Mouse (Mus musculus): ENCODE results near the gene Ahcyl1.
"Not testable (repeated sequence)": the region's sequence is repeated elsewhere in the genome, so short reads cannot be mapped to it uniquely, and the experiment has no call there.

Ahcyl1 gene

DNA sequence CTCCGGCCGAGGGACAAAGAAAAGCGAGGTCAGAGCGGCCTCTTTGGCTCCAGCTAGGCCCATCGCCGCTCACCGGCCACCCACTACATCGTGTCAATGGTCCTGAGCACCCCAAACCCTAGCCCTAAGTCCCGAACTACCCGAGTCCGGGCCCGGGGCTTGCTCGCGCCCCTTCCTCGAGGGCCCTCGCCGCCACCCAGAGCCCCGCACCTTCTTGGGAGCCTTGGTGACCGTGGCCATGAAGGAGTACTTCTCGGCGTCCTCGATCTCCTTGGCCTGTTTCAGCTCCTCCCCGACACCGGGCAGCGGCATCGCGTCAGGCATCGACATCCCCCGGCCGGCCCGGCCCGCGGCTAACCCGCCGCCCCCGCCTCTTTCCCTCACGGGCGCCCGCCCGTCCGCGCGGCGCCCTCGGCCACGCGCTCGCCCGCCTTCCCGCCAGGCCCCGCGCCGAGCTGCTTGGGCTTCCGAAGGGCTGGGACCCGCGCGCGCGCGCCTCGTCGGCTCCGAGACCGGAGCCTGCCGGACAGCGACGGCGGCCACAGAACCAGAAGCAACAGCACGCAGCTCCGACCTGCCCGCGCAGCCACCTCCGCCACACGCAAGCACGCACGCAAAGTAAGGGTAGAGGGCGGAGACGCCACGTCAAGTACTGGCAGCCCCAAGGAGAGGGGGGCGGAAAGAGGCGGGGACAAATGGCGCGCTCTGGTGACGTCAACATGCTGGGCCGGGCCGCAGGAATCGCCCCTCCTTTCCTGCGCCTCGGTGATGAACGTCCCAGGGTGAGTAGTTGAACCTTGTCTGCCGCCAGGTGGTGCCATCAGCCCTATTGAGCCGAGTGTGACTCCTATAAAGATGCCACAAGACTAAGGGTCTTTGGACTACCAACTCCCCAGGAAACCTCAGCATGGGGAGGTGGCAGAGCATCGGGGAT lies at the start of gene Ahcyl1:
Gene Ahcyl1 (minus strand): TSS at position 613 of the 934 bp plus-strand sequence.
- peak; percentile 99 for DNase-seq

DNA sequence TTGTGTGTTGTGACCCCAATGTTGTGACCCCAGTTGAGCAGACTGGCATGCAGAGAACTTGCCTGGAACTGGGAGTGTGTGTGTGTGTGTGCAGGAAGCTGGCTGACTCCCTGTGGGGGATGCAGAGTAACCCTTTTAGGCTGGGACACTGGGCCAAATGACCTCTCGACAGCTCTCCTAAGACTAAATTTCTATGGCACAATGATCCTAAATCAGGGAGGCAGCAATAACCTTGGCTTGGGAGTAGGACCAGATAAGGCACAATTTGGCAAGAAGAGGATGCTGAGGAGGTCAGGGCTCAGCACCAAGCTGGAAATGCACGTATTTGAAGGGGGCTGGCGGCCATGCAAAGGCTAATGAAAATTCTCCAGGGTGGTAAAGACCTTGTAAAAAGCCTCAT lies 49.7 kb upstream of the Ahcyl1 start:
- no peak for DNase-seq

DNA sequence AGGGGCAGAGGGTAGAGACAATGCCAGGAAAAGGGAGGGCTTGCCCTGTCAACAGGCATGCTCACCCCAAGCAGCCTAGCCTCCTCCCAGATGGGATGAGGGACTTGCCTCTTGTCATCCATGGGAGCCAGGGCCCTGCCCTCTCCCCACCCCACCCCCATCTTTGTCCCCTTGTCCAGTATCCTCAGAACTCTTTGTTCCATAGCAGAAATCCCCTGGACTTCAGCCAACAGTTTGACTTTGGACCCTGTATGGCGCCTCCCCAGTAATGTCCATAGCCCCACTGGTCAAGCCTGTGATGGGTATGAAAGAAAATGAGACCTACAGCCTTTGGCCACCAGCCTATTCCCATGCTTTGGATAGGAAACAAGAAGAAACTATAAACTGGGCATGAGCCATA lies 47.3 kb upstream of the Ahcyl1 start:
- peak in 1 of 2 experiments; percentile 31 for DNase-seq

DNA sequence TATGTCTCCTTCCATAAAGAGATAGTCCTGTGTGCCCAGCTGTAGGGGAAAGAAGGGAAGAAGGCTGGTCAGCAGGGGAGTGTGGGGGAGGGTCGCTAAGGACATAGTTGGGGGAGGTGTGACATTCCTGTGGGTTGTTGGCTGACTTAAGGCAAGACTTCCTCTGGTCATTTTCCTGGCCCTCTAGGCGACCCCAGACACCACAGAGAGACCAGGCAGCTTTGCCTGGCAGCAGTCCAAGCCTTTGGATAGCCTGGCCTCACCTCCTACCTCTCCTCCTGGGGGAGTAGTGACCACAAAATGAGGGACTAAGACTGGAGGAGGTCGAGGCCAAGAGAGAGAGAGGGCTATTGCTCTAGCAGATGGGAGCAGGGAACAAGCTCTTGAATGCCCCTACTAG lies 46.7 kb upstream of the Ahcyl1 start:
- DNase-seq, result peak; percentile 56 to 71

DNA sequence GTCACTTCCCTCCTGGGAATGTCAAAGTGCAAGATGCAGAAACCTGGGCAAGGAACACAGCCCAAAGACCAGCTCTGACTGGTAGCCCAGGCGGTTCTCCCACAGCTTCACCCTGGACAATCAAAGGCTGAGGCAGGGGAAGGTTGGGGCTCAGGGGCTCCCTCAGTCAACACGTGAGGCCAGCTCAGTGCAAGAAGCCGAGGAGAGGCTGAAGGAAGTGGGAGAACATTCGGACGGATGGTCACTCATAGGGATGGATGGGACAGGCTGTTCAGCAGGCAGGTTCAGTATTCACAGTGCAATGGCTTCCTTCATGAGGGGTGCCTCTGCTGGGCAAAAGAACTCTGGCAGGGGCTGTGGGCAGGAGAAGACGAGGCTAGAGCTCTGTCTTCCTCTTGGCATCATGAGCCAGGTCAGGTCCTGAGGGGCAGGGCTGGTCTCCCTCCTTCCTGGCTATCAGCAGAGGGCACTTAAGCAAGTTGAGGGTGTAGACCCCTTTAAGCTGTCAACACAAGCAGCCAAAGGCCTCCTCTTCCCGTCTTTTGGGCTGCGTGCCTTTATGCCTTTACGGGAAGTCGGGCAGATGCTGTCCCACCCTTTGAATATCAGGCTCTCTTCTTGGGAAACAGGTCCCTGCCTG lies 45.8 kb upstream of the Ahcyl1 start:
- DNase-seq, result no peak

DNA sequence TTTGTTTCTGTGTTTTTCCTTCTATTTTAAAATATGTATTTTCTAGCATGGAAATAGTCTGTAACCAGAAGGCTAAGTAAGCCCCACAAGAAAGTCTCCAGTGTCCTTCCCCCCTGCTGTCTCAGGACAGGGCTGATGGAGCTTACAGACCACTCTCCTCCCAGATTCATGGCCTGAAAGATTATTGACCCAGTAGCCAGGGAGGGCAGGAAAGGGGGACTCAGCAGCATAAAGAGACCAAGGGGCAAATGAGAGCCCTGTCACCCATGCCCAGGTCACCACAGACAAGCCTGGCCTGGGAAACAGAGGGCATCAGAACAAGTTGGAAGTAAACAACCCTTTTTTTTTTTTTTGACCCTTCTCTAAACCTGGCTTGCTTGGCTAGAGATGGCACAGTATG lies 45.0 kb upstream of the Ahcyl1 start:
- DNase-seq, result no peak

DNA sequence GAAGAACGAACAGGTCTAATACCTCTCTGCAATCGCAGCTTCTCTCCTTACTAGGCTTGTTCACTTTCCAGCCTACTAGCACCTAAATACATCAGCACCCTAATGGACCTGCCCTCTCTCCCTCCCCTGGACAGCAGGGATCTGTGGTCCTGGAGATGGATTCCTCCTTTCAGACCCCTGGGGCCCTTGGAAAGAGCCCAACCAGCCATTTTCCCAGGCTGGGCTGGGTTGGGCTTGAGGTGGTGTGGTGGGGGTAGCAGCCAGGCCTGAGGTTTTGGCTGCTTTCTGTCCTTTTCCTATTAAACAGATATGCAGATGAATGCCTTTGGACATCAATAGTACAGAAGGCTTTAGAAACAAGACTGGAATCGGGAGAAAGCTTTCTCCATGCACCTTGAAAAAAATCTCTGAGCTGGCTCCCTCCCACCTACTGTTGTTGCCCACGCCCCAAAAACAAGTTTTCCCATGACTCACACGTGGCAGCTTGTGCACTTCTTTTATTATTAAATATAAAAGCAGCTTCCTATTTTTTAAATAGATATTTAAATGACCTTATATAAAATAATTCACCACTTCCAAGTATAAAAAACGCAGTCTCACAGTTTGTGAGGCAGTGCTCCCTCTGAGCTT lies 44.3 kb upstream of the Ahcyl1 start:
- peak; percentile 93 to 95 for DNase-seq

DNA sequence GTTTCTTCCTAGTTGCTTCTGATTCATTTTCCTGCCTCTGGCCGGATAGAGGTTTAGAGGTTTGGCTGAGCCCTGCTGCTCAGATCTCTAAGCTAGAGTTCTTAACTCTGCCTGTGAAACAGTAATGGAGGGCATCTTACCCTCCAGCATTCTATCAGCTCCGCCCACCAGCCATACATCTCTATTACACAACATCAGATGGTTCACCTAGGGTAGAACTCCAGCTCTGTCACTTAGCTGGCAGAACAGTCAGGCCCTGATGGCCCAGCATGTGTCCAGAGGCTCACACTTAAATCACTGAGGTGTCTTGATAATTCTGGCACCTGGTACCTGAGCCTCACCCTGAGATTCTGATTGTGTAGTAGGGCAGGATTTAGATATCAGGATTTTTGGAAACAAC lies 43.6 kb upstream of the Ahcyl1 start:
- DNase-seq, result no peak

DNA sequence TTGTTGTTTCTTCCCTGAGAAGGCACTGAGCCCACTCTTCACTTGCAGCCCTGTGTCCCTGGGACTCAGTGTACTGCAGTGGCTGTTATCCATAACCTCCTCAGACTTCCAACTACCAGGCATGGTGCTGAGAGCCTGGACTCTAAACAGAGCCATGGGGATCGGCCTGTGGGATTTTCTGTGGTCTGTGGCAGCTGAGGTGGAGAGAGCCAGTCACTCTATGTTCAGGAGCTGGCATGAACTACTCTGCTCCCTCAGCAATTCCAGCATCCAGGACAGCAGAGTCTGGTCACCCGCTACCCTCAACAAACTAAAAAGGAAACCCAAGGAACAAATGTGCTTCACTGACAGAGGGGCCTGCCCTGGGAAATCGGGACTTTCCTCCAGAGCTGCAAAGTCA lies 43.1 kb upstream of the Ahcyl1 start:
- no peak for DNase-seq

DNA sequence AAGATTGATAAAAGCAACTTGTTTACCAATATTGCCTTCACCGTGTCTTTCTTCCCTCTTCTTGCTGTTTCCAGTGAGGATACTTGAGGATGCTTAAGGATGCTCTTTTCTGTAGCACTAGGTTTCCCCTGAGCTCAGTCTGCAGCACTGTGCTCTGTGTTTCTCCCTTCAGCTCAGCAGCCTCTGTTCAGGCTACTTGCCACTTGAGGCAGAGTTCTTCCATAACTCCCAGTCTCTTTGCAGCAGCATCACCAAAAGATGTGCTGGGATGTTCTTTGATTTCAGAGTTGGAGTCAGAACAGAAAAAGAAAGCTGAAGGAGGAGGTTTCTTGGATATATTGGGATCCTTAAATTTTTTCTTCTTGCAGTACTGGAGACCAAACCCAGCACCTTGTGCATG lies 42.3 kb upstream of the Ahcyl1 start:
- no peak for DNase-seq

DNA sequence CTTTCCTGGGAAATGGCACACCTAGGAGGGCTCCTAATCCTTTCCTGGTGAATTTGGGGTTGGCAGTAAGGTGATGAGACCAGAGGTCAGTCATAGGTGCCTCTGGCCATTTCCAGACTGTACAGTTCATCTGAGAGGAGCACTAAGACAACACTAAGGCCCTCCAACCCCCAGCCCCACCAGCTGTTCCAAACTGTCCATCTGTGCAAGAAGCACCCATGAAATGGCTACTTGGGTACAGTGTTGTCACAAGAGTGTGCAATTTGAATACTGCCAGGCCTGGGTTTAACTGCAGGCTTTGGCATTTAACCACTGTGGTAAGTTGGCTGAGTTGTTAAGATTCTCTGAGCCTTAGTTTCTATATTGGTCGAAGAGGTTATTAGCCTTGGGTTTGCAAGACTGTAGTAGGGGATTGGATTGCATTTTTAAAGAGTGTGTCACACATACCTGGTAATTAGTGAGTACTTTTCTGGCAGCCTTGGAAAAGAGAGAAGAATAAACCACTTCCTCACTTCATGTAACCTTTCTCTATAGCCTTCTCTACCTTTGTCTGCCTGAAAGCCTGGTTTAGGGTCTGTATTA lies 41.3 kb upstream of the Ahcyl1 start:
- DNase-seq, result no peak

DNA sequence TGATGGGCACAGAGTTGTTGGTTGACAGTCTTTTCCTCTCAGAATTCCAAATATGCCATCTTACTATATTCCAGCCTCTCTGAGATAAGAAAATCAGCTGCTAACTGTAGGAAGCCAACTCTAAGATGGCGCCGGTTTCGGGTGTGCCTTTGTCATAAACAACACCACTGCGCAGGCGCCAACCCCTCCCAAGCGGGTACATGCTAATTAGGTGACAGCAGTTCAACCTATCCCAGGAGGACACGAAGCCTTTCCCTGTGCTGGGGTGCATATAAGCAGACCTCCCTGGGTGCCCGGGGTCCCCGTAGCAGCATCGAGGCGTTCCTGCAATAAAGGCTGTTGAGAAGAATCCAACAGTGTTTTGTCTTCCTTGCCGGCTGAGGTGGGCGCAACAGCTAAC lies 39.3 kb upstream of the Ahcyl1 start:
- DNase-seq, result not testable (repeated sequence)

DNA sequence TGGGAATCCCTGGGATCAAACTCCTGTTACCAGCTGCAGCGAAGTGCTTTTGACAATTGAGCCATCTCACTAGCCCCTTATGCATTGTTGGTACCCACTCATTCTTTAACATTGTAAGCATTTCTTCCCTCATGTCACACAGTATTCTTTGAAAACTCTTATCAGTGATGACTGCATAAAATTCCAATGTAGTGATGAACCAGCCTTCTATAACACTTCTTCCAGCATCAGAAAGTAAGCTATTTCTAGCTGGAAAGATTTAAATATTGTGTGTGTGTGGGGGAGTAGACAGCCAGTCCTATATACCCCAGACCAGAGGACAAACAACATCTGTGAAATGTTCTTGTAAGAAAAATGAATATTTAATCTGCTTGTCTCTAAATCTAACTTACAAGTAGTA lies 37.0 kb upstream of the Ahcyl1 start:
- DNase-seq, result no peak

DNA sequence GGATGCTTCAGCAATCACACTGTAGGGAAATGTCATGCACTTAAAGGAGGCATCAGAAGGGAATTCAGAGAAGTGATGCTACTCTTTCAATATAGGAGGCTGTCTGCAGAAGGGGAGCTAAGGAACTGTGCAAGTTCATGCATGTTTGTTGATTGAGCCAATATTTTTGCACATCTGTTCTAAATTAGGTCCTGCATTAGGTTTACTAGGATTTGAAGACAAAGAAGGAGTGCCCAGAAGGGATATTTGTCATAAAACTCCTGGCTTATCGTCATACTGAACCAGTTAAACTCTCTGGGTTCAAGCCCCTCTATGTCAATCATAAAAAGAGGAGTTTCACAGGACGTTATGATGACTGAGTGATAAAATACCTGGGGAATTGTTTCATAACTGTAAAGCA lies 33.9 kb upstream of the Ahcyl1 start:
- no peak for DNase-seq

DNA sequence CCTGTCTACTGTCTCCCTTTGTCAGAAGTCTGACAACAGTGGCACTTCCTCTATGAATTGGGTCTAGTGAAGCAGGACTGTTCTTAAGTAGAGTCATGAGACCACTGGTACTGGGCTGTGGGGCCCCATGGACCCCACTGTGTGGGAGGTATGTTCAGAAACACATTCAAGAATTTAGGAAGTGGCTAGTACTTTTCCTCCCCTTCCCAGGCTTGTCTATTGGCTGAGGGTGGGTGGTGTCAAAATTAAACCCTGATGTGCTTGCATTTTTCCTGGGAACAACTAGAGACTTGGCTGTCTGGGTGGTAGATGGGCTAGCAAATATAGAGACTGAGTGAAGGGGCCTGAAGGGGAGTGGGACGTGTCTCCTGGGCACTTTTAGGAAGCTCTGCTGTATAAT lies 32.1 kb upstream of the Ahcyl1 start:
- no peak for DNase-seq

DNA sequence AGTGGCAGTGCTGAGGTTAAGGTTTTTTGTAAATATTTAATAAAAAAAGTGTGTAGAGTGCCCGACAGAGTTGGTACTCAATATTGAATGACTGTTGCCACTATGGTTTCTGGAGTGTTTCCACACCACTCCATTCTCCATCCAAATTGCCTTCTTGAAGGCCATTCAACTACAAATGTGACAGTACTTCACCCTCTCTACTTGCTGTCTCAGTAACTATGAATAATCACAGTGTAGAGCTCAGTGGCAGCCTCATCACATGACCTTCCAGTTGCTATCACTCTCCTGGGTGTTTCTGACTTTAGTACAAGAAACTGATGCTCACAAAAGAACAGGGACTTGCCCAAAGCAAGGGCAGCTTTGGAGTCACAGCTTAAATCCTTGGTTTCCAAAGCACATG lies 19.6 kb upstream of the Ahcyl1 start:
- no peak for DNase-seq

DNA sequence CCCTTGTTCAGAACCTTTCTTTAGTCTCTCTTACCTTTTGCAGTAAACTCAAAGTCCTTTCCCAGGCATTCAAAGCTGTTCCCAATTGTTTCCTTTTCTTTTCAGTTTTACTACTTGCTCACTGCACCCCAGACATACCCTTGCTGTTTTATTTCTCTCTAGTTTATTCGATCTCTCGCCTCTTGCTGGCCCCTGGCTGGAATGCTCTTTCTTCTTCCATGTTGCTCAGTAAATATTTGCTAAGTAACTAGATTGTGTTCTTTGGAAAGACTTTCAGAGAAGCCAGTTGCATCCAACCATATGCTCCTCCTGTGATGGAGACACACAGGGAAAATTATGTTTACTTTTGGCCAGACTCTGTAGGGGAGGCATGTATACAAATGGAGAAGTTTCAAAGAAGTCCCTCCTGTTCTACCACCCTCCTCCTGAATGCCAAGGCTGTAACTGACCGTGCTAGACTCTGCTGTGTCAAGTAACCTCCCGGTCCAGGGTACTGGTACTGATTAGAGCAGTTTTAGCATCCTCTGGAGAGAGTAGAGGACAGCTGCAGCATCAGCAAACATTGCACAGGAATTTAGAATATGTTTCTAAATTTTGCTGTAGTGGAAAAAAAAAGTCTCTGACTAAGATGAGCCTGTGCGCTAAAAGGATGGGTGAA lies 18.0 kb upstream of the Ahcyl1 start:
- DNase-seq, result no peak

DNA sequence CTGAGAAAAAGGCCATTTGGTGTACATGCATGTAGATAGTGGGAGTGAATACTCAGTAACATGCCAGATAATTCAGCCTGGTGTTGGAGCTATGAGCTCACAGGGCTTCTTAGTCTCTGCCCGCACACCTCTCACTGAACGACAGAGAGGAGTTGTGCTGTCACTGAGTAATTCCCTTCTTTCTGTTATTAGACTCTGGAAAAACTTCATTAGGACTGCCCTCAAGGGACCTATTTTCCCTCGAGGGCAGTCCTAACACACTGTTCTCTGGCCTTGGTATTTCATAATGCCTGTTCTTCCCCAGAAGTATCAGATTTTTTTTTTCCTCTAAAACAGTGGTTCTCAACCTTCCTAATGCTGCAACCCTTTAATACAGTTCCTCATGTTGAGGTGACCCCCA lies 15.7 kb upstream of the Ahcyl1 start:
- no peak for DNase-seq

DNA sequence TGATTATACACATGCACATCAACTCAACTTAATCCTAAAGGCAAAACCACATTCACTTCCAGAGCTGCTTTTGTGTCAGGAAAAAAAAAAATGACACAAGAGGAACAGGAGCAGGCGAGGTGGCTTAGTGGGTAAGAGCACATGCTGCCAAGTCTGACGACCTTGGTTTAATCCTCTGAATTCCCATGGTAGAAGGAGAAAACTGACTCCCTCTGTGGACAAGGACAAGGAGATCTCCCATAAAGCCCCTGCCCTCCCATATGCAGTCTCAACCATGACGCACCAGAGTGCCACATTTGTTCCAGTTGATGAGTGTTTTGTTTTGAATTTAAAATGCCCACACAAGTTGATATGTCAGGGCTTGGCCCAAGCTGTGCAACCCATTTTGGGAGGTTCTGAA lies 12.8 kb upstream of the Ahcyl1 start:
- DNase-seq, result no peak

DNA sequence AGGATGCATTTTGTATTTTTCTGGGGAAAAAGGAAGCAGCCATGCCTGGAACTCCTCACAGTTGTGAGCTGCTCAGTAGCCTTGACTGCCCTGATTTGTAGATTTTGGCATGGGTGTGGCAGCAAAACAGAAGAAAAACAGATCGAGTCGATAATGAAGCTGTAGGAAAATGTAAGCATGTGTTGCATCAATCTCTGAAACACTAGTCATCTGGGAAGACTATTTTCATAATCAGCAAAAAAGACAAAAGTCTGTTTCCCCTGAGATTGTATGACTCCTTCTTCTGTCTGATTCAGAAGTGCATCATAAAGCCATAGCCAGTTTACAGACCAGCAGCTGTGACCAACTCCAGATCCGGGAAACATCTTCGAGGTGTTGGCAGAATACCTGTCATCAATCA lies 10.9 kb upstream of the Ahcyl1 start:
- DNase-seq, result no peak

DNA sequence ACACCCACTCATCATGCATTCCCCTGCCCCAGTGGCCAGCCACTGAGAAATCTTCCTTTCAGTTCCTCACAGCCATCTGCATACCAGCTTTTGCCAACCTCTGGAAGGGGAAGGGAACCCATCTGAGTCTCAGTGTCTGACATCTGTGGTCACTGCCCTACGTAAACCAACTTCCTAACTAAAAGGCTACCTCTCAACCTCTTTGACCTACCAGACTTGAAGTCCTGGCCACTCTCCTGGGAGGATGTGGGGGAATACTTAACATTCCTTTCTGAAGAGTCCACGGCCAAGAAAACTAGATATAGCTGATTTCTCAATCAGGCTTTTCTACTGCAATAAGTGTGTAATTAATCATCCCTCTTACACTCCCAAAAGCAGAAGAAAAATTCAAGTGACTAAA lies 9.8 kb upstream of the Ahcyl1 start:
- no peak for DNase-seq

DNA sequence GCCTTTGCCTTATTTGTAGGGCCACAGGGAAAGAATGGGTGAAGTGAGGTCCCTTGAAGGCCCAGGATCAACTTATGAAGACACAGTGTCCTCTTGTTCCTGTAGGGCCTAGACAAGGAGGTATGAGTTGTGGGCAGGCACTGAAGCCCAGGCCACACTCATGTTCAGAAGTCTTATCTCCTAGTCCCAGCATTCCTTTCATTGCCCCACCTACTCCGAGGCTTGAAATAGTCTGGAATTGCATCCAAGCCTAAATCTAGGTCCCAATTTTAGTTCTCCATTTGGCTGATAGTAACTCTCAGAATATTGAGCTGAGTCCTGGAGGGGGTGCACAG lies 8.0 kb upstream of the Ahcyl1 start:
- DNase-seq, result no peak

DNA sequence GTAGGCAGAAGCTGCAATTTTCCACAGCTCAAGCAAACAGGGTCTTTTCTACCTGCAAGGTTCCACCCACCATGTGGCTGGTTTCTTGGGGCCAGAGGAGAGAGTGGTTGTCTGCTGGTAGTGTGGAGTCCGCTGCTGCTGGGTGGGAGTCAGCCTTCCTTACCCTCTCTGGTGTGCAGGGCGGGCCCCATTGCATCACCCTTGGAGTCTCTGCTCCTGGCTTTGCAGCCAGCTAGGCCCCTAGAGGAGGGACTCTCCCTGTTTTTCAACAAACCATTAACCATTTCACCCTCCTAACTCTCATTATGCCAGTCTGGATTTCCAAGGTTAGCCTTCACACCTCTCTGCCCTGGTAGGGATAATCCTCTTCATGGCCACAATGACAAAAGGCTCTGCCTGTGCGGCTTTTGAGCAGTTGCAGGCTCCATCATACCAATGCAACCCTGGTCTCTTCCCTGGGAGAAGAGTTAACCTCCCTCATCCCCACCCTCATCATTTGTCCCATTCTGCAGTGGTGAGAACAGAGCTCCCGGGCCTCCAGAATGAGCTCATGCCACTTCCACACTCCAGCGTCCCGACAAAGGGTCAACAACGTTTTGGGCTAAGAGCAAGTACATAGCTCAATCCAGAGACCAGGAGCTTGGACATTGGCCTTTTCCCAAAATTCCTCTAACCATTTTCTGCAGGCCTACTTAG lies 7.5 kb upstream of the Ahcyl1 start:
- no peak for DNase-seq

All from kidney, postnatal 4 days (tissue).